Mouse (Mus musculus): ENCODE measurements around the gene S100a6. TPM values are rescaled to one million over a fixed set of nuclear protein-coding genes. Genes with fewer than 3 reads are reported as not detected.
A peak's percentile ranks its signal among the peaks of the same experiment; 100 is the strongest.

S100a6 gene
- polyA plus RNA-seq, 1 experiment from 2014 or later: 11.8 TPM

DNA sequence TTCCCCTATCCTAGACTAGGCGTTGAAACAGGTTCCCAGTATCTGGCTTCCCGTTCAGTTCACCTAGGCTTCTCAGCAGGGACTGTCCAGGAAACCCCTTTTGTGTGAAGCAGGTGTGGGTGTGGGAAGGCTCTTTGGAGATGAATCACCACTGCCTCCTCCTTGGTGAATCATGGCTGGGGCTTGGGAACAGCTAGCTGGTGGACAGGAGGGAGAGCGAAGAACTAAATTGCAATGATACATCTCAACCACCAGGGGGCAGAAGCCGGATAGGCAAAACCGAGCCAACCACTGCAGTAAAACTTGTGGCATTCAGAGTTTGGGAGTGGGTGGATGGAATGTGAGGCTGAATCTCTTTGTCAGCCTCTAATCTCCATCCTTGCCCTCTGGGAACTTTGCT is 27.1 kb upstream of the S100a6 start:
- Histone ChIP-seq H3K4me3 (ENCODE audit: low read depth, low read length) (no peak overlapping the region), H3K27ac (ENCODE audit: low read depth, low read length) (no peak overlapping the region), H3K4me1 (ENCODE audit: control insufficient read depth, insufficient read depth, low read length) (no peaks in the 10 kb centered on the region), H3K4me2 (ENCODE audit: low read depth, low read length) (no peak overlapping the region), H3K9me3 (ENCODE audit: control insufficient read depth, low read length) (no peaks in the 10 kb centered on the region), H3K27me3 (ENCODE audit: control insufficient read depth, insufficient read depth, low read length) (no peaks in the 10 kb centered on the region), H3K9ac (replicated peaks; ENCODE audit: low read depth, low read length) (no peak overlapping the region), H3K36me3 (ENCODE audit: control insufficient read depth, insufficient read depth, low read length) (no peaks in the 10 kb centered on the region)
- peak; percentile 28; the same call in 1 of the 2 replicates for ATAC-seq (ENCODE audit: low read depth)
- WGBS: 33% methylated on average over 5 of the region's 5 CpGs

DNA sequence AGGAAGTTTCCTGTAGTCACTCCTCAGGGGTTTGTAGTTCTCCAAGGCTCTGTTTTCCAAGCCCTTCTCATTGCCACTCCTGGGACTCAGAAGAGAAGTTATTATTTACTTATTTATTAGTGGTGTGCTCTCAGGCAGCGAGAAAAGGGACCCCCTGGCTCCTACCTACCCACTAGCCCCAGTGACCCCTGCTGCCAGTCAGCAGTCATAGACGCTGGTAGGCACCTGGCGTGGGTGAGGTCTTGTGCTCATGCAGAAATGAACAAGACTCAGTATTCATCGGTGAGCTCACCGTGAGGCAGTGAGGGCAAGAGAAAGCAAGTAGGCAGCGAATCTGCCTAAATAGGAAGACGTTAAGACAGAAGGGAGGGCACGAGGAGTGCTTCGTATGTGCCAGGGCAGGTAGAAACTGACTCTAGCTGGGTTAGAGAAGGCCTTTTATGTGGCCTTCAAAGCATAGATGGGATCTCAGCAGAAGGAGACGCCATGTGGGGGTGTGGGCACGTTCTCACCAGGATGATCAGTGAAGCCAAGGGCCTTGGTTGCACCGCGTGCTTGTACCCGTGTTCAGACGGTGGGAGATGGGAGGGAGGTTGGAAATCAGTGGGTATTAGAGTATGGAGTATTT is 26.6 kb upstream of the S100a6 start:
- Histone ChIP-seq H3K4me3 (ENCODE audit: low read depth, low read length) (no peak overlapping the region), H3K27ac (ENCODE audit: low read depth, low read length) (no peak overlapping the region), H3K4me1 (ENCODE audit: control insufficient read depth, insufficient read depth, low read length) (no peaks in the 10 kb centered on the region), H3K4me2 (ENCODE audit: low read depth, low read length) (no peak overlapping the region), H3K9ac (replicated peaks; ENCODE audit: low read depth, low read length) (no peak overlapping the region), H3K27me3 (ENCODE audit: control insufficient read depth, insufficient read depth, low read length) (no peaks in the 10 kb centered on the region), H3K9me3 (ENCODE audit: control insufficient read depth, low read length) (no peaks in the 10 kb centered on the region), H3K36me3 (ENCODE audit: control insufficient read depth, insufficient read depth, low read length) (no peaks in the 10 kb centered on the region)
- WGBS: 87% methylated on average over 15 of the region's 15 CpGs
- ATAC-seq (ENCODE audit: low read depth): no peak

DNA sequence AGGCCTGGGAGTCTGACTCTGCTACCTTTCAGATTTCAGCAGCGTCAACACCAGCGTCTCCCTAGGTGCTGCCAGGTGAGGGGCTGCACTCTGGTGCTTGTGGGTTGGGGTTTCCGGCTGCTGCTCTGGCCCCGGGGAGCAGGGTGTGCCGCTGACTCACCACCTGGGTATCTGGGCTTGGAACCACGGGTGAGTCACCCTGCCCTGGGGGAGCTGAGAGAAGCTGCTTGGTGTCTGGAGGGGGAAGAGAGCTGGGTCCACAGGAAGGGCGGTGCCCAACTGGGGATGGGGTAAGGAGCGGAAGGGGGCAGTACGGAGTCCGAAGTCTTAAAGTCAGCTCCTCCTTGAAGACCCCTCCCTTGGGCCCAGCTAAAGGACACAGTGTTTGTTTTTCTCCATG is 25.8 kb upstream of the S100a6 start:
- WGBS: 79% methylated on average over 10 of the region's 10 CpGs
- H3K27me3 ChIP-seq (ENCODE audit: control insufficient read depth, insufficient read depth, low read length): no peaks in the 10 kb centered on the region
- no peak for ATAC-seq (ENCODE audit: low read depth)

DNA sequence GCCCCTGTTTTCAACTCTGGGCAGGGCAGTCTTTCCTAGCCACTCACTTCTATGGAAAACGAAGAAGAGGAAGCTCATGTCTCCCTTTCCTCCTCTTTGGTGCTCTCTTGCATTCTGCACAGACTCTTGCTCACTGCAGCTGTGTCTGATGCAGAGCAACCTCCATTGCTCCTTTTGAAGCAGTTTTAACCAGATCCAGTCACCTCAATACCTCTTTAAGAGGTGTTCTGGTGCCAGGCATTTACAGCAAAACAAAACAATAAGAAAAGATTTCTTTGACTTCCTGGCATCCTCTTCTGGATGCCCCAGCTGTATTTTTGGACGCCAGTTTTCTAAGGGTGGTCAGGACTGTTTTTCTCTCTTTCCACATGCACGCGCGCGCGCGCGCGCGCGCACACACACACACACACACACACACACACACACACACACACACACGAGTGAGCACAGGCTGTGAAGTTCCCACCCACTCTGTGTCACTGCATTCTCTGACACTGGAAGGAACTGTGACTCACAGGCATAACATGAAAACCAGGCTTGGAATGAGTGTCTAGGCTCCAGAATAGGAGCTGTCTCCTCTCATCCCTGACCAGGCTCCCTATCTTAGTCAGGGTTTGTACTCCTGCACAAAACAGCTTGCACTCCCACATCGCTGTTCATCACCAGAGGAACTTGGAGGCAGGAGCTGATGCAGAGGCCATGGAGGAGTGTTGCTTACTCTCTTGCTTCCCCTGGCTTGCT is 25.2 kb upstream of the S100a6 start:
- Histone ChIP-seq H3K9me3 (ENCODE audit: control insufficient read depth, low read length) (no peaks in the 10 kb centered on the region), H3K9ac (replicated peaks; ENCODE audit: low read depth, low read length) (no peak overlapping the region), H3K4me2 (ENCODE audit: low read depth, low read length) (no peak overlapping the region), H3K4me3 (ENCODE audit: low read depth, low read length) (no peak overlapping the region), H3K27ac (ENCODE audit: low read depth, low read length) (no peak overlapping the region), H3K36me3 (ENCODE audit: control insufficient read depth, insufficient read depth, low read length) (no peaks in the 10 kb centered on the region), H3K27me3 (ENCODE audit: control insufficient read depth, insufficient read depth, low read length) (no peaks in the 10 kb centered on the region), H3K4me1 (ENCODE audit: control insufficient read depth, insufficient read depth, low read length) (no peaks in the 10 kb centered on the region)
- ATAC-seq (ENCODE audit: low read depth): no peak
- 93% methylated on average over 13 of the region's 14 CpGs for WGBS

More for the DNA sequence above, 25.8 kb upstream of the S100a6 start:
- H3K27ac ChIP-seq (ENCODE audit: low read depth, low read length): no peak overlapping the region
- H3K4me1 ChIP-seq (ENCODE audit: control insufficient read depth, insufficient read depth, low read length): no peaks in the 10 kb centered on the region
- H3K9me3 ChIP-seq (ENCODE audit: control insufficient read depth, low read length): no peaks in the 10 kb centered on the region
- H3K4me2 ChIP-seq (ENCODE audit: low read depth, low read length): no peak overlapping the region
- no peaks in the 10 kb centered on the region for H3K36me3 ChIP-seq (ENCODE audit: control insufficient read depth, insufficient read depth, low read length)
- no peak overlapping the region for H3K9ac ChIP-seq (replicated peaks; ENCODE audit: low read depth, low read length)
- H3K4me3 ChIP-seq (ENCODE audit: low read depth, low read length): no peak overlapping the region

DNA sequence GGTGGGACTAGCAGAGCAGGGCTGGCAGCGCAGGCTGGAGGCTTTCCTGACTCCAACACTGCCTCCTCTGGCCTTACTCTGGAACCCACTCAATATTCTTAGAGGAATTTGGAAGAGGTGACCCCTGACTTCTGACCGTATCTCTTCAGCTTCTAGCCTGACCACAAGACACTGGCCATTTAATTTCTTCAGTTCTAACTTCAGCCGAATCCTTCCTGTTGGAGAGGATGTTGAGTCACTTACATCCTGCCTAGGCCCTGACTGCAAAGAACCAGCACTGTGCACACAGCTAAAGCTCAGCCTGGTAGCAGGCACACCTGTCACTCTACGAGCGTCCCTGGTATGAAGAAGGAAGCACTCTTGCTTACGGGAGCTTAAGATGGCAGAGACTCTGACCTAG is 23.3 kb upstream of the S100a6 start:
- H3K4me1 ChIP-seq (ENCODE audit: control insufficient read depth, insufficient read depth, low read length): no peaks in the 10 kb centered on the region
- WGBS: 88% methylated on average over 6 of the region's 6 CpGs
- H3K4me3 ChIP-seq (ENCODE audit: low read depth, low read length): no peak overlapping the region
- no peak for ATAC-seq (ENCODE audit: low read depth)
- H3K27me3 ChIP-seq (ENCODE audit: control insufficient read depth, insufficient read depth, low read length): no peaks in the 10 kb centered on the region
- no peaks in the 10 kb centered on the region for H3K36me3 ChIP-seq (ENCODE audit: control insufficient read depth, insufficient read depth, low read length)
- H3K9me3 ChIP-seq (ENCODE audit: control insufficient read depth, low read length): no peaks in the 10 kb centered on the region
- no peak overlapping the region for H3K4me2 ChIP-seq (ENCODE audit: low read depth, low read length)
- H3K27ac ChIP-seq (ENCODE audit: low read depth, low read length): no peak overlapping the region
- H3K9ac ChIP-seq (replicated peaks; ENCODE audit: low read depth, low read length): no peak overlapping the region

DNA sequence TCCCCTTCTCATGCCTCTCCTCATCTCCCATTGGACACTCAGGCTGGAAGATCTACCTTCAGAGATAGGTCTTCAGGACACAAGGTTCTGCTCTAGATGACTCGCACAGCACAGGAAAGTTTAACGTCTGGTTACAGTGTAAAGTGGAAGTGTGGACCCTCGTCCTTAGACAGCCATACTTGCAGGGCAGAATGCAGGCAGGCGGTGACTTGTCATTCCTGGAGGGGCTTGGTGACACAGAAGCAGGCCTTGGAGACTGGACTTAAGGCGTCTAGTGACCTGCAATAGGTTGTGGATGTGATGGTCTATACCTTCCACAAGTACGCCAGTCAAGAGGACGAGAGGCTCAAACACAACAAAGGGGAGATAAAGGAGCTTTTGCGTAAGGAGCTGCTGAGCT is 22.7 kb upstream of the S100a6 start, which contains the start of gene S100a2:
TSS of gene S100a2 (plus strand) at position 301 of the 400 bp plus-strand sequence.
- no peak within 1 kb of the TSS for H3K4me2 ChIP-seq (ENCODE audit: low read depth, low read length)
- no peak for ATAC-seq (ENCODE audit: low read depth)
- no peaks in the 10 kb centered on the region for H3K4me1 ChIP-seq (ENCODE audit: control insufficient read depth, insufficient read depth, low read length)
- no peaks in the 10 kb centered on the region for H3K27me3 ChIP-seq (ENCODE audit: control insufficient read depth, insufficient read depth, low read length)
- no peak within 1 kb of the TSS for H3K9ac ChIP-seq (replicated peaks; ENCODE audit: low read depth, low read length)
- no peaks in the 10 kb centered on the region for H3K36me3 ChIP-seq (ENCODE audit: control insufficient read depth, insufficient read depth, low read length)
- H3K4me3 ChIP-seq (ENCODE audit: low read depth, low read length): no peak within 1 kb of the TSS
- 89% methylated on average over 8 of the region's 8 CpGs for WGBS
- no peak within 1 kb of the TSS for H3K27ac ChIP-seq (ENCODE audit: low read depth, low read length)
- no peaks in the 10 kb centered on the region for H3K9me3 ChIP-seq (ENCODE audit: control insufficient read depth, low read length)

DNA sequence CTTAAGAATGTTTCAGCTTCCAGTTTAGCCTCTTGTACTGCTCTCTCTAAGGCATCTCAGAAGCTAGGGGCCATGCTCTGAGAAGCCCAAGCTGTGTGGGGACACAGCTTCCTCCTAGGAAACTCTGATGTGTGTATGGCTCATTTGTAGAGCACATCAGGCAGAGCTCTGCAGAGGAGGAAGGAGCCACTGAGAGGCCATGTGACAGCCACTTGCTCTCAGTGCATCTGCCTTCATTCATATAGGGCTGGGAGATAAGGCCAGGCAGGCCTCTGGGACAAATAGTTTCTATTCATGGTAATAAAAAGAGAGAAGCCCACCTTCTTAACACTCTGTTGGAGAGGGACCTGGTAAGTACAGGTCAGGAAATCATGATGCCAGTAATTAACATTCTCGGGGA is 18.2 kb upstream of the S100a6 start:
- no peaks in the 10 kb centered on the region for H3K4me1 ChIP-seq (ENCODE audit: control insufficient read depth, insufficient read depth, low read length)
- ATAC-seq (ENCODE audit: low read depth): no peak

DNA sequence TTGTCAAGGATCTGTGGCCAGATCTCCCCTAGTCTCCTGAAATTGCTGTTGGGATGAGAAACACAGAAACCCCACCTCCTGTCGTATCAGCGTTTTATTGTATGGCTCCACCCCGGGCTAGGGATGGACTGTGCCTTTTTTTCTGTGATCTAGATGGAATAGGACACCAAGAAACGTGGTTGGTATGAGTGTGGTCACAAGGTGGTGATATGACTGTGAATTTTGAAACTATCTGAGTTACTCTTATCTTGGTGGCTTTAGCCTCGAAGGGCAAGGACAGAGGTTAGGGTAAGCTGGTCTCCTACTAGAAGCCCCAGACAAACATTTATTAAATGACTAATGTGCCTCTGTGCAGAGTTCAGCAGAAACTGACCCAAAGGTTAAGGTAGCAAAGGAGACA is 17.1 kb upstream of the S100a6 start:
- Histone ChIP-seq H3K4me1 (ENCODE audit: control insufficient read depth, insufficient read depth, low read length) (no peaks in the 10 kb centered on the region), H3K9me3 (ENCODE audit: control insufficient read depth, low read length) (no peaks in the 10 kb centered on the region), H3K4me3 (ENCODE audit: low read depth, low read length) (no peak overlapping the region), H3K36me3 (ENCODE audit: control insufficient read depth, insufficient read depth, low read length) (no peaks in the 10 kb centered on the region), H3K4me2 (ENCODE audit: low read depth, low read length) (no peak overlapping the region), H3K27me3 (ENCODE audit: control insufficient read depth, insufficient read depth, low read length) (no peaks in the 10 kb centered on the region), H3K27ac (ENCODE audit: low read depth, low read length) (no peak overlapping the region), H3K9ac (replicated peaks; ENCODE audit: low read depth, low read length) (no peak overlapping the region)
- 75% methylated on average over 5 of the region's 5 CpGs for WGBS
- no peak for ATAC-seq (ENCODE audit: low read depth)

More for the DNA sequence above, 18.2 kb upstream of the S100a6 start:
- no peaks in the 10 kb centered on the region for H3K9me3 ChIP-seq (ENCODE audit: control insufficient read depth, low read length)
- H3K36me3 ChIP-seq (ENCODE audit: control insufficient read depth, insufficient read depth, low read length): no peaks in the 10 kb centered on the region
- H3K4me3 ChIP-seq (ENCODE audit: low read depth, low read length): no peak overlapping the region
- WGBS: 88% methylated on average over 1 of the region's 1 CpGs
- H3K4me2 ChIP-seq (ENCODE audit: low read depth, low read length): no peak overlapping the region
- no peaks in the 10 kb centered on the region for H3K27me3 ChIP-seq (ENCODE audit: control insufficient read depth, insufficient read depth, low read length)
- no peak overlapping the region for H3K27ac ChIP-seq (ENCODE audit: low read depth, low read length)
- no peak overlapping the region for H3K9ac ChIP-seq (replicated peaks; ENCODE audit: low read depth, low read length)

DNA sequence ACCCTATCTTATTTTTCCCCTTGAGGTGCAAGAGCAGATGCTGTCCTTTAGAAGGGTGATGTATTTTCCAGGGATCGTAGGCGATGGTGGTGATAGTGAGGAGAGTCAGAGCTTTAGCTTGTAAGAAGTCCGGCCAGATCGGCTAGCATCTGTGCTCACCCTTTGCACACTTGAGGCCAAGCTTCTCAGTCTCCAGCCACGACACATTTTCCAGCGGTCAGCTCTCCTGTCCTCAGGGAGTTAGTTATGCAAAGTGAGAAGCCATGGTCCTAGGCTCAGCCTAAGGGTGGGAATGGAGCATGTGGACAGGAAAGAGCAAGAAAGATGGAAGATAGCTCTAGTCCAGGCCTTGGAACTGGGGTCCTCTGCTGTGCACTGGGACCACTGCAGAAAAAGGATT is 15.9 kb upstream of the S100a6 start:
- ATAC-seq (ENCODE audit: low read depth): no peak
- Histone ChIP-seq H3K4me1 (ENCODE audit: control insufficient read depth, insufficient read depth, low read length) (no peaks in the 10 kb centered on the region), H3K4me2 (ENCODE audit: low read depth, low read length) (no peak overlapping the region), H3K27me3 (ENCODE audit: control insufficient read depth, insufficient read depth, low read length) (no peaks in the 10 kb centered on the region), H3K4me3 (ENCODE audit: low read depth, low read length) (no peak overlapping the region), H3K9me3 (ENCODE audit: control insufficient read depth, low read length) (no peaks in the 10 kb centered on the region), H3K36me3 (ENCODE audit: control insufficient read depth, insufficient read depth, low read length) (no peaks in the 10 kb centered on the region), H3K9ac (replicated peaks; ENCODE audit: low read depth, low read length) (no peak overlapping the region), H3K27ac (ENCODE audit: low read depth, low read length) (no peak overlapping the region)
- 91% methylated on average over 6 of the region's 6 CpGs for WGBS
